Mouse (Mus musculus): Measurements from ENCODE around the gene 4930455H04Rik.
A peak's percentile ranks its signal among the peaks of the same experiment; 100 is the strongest.

The 4930455H04Rik gene

GRCm38 (mm10) chr3:116967967-116968366 is at the start of gene 4930455H04Rik:
4930455H04Rik (plus strand) TSS chr3:116968267.
- no peak for DNase-seq

GRCm38 (mm10) chr3:116921535-116921934 is 46.5 kb upstream of the 4930455H04Rik start:
- DNase-seq = no peak

GRCm38 (mm10) chr3:116923042-116923441 is 45.0 kb upstream of the 4930455H04Rik start:
- no peak for DNase-seq

GRCm38 (mm10) chr3:116928994-116929393 is 39.1 kb upstream of the 4930455H04Rik start:
- DNase-seq = no peak

GRCm38 (mm10) chr3:116933158-116933557 is 34.9 kb upstream of the 4930455H04Rik start:
- DNase-seq = no peak

GRCm38 (mm10) chr3:116936934-116937691 is 31.0 kb upstream of the 4930455H04Rik start:
- no peak for DNase-seq

- peak; percentile 73 for DNase-seq
Measured at GRCm38 (mm10) chr3:116940804-116941558, 27.1 kb upstream of the 4930455H04Rik start.

- DNase-seq = no peak
Measured at GRCm38 (mm10) chr3:116941559-116942117, 26.4 kb upstream of the 4930455H04Rik start.

- DNase-seq = no peak
Measured at GRCm38 (mm10) chr3:116942751-116943150, 25.3 kb upstream of the 4930455H04Rik start.

- peak; percentile 57 for DNase-seq
Measured at GRCm38 (mm10) chr3:116943422-116943821, 24.6 kb upstream of the 4930455H04Rik start.

GRCm38 (mm10) chr3:116946476-116946875 is 21.6 kb upstream of the 4930455H04Rik start:
- DNase-seq = no peak

- DNase-seq = no peak
Measured at GRCm38 (mm10) chr3:116950665-116951115, 17.4 kb upstream of the 4930455H04Rik start.

- DNase-seq = no peak
Measured at GRCm38 (mm10) chr3:116951489-116951888, 16.6 kb upstream of the 4930455H04Rik start.

- DNase-seq = no peak
Measured at GRCm38 (mm10) chr3:116952242-116952899, 15.7 kb upstream of the 4930455H04Rik start.

- no peak for DNase-seq
Measured at GRCm38 (mm10) chr3:116953366-116953765, 14.7 kb upstream of the 4930455H04Rik start.

GRCm38 (mm10) chr3:116955061-116955460 is 13.0 kb upstream of the 4930455H04Rik start:
- no peak for DNase-seq

GRCm38 (mm10) chr3:116960414-116960813 is 7.7 kb upstream of the 4930455H04Rik start:
- DNase-seq = no peak

GRCm38 (mm10) chr3:116961354-116962142 is 6.5 kb upstream of the 4930455H04Rik start:
- no peak for DNase-seq

GRCm38 (mm10) chr3:116963213-116963612 is 4.9 kb upstream of the 4930455H04Rik start:
- no peak for DNase-seq

GRCm38 (mm10) chr3:116964426-116964825 is 3.6 kb upstream of the 4930455H04Rik start:
- DNase-seq = no peak

- DNase-seq = peak; percentile 70
Measured at GRCm38 (mm10) chr3:116966225-116966624, 1.8 kb upstream of the 4930455H04Rik start.

- no peak for DNase-seq
Measured at GRCm38 (mm10) chr3:116966800-116967199, 1.3 kb upstream of the 4930455H04Rik start.
